Mouse (Mus musculus): ENCODE measurements around the gene Rtn4rl2. TPM values are rescaled to one million over a fixed set of nuclear protein-coding genes. Genes with fewer than 3 reads are reported as not detected.
"Not testable (repeated sequence)": the region's sequence is repeated elsewhere in the genome, so short reads cannot be mapped to it uniquely, and the experiment has no call there.

Gene Rtn4rl2
- total RNA-seq (2021): 1 to 10 TPM; 1.8 to 4.0 TPM

DNA sequence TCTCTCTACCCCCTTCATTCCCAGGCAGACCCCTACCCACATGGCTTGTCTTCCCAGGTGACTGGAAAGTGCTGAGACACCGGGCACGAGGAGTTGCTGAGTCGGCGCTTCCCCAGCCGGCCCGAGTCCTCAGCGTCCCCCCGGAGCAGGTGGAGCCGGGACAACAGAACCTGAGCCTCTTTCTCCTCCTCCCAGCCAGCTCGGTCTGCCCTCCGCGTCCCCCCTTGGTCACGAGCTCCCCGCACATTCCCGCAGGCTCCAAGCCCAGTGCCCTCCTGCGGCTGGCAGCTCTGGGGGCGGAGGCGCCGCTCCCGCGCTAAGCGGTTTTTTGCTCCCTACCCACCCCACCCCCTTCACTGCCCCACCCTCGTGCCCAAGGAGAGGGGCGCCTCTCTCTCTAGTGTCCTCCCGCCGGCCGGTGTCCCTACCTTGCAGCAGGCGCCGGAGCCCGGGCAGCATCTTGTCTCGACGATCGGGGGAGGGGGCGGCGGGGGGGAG is at the start of gene Rtn4rl2:
TSS of gene Rtn4rl2 (minus strand) at position 477 of the 498 bp plus-strand sequence.
- DNase-seq (ENCODE audit: low spot score): no peak
- intact Hi-C loops (cut with DNase I): loop anchor here (2.0 to 5.0 kb wide), 3 partner anchors 15 to 121 kb away; no protein-coding TSS in a partner anchor

DNA sequence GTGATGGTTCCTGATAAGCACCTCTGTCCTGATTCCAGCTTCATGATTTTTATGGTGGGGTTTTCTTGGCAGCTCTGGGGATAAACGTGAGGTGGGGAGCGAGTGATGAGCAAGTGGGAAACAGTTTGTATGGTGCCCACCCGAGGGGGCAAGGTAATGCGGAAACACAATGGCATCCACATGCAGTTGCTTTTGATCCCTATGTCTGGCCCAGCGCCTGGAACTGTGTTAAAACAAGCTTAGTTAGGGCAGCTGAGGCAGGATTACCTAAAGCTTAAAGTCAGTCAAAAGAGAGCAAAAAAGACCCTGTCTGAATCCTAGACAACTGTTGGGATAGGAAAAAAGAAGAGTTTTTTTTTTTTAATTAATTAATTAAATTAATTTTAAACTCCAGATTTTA is 48.6 kb upstream of the Rtn4rl2 start:
- no peak for DNase-seq (ENCODE audit: low spot score)
- intact Hi-C loops (cut with DNase I): loop anchor here (5.0 kb wide), 1 partner anchor 43 kb away; no protein-coding TSS in a partner anchor

DNA sequence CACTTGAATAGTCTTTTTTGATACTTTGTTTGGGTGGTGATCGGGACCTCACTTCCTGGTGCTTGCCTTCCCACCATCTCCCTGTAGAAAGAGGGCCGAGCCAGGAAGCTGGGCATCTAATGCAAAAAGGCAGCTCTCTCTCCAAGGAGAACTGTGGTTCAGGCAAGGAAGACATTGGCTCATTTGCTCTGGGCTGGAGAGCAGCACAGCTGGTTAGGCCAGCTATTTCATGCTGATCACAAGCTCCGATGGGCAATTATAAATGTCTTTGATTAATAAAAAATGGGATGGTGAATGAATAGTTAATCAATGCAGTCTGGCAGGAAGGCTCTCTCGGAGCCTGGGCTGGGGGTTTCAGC is 48.1 kb upstream of the Rtn4rl2 start:
- intact Hi-C loops (cut with DNase I): loop anchor here (5.0 kb wide), 1 partner anchor 42 kb away; no protein-coding TSS in a partner anchor
- DNase-seq (ENCODE audit: low spot score): no peak

DNA sequence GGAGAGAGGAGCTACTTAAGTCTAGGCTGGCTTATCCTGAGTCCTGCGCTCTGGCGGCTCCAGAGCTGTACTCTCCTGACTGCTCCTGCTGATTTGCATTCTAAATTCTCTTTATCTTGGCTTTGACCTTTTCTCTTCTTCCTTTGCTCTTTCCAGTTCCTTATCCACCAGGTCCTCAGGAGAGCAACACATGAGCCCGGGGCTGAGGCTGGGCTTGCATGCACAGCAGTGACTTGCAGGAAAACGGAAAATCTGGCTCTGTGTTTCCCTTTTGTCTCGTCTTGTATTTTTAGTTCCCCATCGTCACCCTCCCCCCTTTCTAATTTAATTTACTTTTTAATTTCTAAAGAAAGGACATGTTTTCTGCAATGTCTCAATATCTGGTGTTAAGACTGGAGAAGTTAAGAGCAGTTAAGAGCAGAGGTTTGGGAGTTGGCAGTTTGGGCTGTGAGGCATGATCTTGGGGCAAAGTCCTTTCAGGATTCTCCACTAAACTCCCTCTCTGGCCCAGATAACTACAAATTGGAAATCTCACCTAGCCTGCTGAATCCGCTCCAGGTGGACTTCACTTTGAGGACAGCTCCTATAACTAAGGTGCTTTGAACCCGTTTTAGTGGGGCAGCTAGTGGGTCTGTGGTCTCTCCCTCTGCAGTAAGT is 47.6 kb upstream of the Rtn4rl2 start:
- no peak for DNase-seq (ENCODE audit: low spot score)

DNA sequence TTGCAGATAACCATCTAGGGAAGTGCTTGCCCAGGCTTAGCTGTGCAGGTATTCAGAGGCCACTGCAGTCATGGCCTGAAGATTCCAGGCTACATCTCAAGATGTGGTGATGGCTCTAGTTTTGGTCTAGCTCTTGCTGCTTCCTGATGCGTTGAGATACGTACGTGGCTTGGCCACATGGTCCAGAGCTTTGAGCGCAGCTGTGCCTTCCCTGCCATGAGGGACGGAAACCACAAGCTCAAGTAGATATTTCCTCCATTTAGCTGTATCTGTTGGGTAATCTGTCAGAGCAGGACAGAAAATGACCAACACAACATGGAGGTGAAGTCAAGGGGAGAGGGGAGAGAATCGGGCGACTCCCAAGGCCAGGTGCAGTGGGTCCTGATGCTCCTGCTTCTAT is 43.7 kb upstream of the Rtn4rl2 start:
- DNase-seq (ENCODE audit: low spot score): no peak
- intact Hi-C loops (cut with DNase I): no loop called here

More for the DNA sequence above, 47.6 kb upstream of the Rtn4rl2 start:
- intact Hi-C loops (cut with DNase I): no loop called here

DNA sequence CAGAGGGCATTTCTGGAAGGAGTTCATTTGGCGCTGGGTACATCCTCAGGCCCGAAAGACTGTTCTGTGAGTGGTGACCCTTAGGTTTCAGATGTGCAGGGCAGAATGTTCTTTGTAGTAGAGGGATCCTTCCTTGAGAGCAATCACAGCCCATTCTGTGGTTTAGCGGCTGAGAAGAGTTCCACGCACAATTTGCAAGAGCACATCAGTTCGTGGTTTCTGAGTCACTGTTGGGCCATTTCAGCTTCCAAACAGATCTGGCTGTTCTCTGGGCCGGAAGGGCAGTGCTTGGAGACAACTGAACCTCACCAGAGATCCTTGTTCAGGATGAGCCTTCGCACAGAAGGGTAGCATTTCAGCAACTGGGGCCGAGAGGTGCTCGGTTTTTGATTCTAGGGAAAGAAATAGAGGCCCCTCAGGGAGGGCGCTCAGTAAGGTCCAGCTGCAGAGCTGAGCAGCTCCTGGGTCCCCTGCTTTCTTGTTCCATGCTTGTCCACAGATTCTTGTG is 33.1 kb upstream of the Rtn4rl2 start:
- intact Hi-C loops (cut with DNase I): no loop called here
- no peak for DNase-seq (ENCODE audit: low spot score)

DNA sequence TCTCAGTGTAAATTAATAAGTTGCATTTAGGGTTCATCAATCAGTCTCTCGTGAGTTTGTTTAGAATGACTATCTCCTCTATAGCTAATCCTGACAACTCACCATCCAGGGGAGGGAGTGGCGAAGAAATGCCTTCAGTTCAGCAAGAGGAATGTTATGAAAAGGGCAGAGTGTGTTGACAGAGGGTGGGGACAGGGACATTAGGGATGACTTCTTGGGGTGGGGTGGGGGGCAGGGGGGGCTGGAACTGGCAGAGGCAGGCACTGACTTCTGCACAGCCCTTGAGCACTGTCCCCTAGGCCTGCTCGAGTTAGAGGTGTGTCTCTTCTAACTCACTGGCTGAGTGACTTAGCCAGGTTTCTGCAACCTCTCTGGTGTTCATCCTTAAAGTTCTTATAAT is 31.7 kb upstream of the Rtn4rl2 start:
- no peak for DNase-seq (ENCODE audit: low spot score)
- intact Hi-C loops (cut with DNase I): no loop called here

DNA sequence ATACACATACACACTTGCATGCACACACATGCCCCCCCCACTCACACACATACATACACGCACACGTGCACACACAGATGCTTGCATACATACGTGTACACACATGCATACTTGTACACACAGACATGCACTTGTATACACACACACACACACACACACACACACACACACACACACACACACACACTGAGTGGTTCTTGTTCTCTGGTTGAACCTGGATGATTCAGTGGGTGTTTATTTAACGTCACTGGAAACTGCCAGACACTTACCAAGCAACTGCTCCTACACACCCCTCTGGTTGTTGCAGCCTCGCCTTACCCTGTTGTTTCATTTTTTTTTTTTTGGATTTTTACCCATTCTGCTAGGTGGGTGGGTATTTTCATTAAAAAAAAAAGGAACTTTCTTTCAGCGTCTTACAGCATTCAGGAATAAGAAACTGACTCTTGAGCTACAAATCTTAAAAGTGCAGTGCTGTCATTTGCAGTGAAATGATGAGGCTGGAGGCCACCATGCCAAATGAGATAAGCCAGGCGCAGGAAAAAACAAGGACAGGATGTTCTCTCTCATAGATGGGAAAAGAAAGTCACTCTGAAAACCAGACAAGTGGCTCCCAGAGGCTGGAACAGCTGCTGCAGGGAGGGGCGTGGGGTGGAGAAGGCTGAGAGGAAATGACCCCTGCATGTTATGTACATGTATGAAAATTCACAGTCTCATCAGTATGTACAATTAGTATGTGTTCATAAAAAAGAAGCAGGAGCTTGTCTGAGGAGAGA is 30.2 kb upstream of the Rtn4rl2 start:
- intact Hi-C loops (cut with DNase I): loop anchor here (1.0 kb wide), 1 partner anchor 44 kb away; no protein-coding TSS in a partner anchor
- DNase-seq (ENCODE audit: low spot score): peak; percentile 84

DNA sequence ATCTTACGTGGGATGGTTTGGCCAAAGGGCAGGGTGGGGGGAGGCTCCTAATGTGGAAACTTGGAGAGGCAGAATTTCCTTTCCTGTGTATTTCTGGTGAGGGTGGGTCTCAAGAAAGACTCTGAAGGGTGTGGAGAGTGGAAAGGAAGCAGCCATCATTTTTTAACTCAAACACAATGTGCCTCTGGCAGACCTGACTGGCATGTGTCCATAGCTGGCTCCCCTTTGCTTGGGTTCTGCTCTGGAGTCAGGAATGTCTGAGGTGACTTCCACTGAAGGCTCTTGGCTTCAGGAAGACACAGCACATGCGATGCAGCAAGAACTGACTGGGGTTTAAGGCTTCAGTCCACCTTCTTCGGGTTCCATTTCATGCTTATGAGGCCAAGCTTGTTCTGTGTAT is 28.8 kb upstream of the Rtn4rl2 start:
- intact Hi-C loops (cut with DNase I): loop anchor here (2.0 kb wide), 2 partner anchors 23 to 25 kb away; no protein-coding TSS in a partner anchor
- peak; percentile 73 for DNase-seq (ENCODE audit: low spot score)

DNA sequence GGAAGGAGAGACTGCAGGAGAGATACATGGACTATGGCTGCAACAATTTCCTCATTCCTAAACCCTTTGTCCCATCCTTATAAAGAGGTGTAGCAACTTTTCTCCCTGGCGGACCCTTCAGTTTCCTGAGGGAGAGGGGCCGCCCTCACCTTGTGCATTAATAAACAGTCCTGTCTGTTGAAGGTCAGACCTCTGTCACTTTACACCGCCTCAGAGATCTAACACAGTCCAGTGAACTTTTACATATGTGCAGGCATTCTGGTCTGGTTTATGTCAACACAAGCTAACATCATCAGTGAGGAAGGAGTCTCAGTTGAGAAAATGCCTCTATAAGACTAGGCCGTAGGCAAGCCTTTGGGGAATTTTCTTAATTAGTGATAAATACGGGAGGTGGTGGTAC is 27.4 kb upstream of the Rtn4rl2 start:
- intact Hi-C loops (cut with DNase I): loop anchor here (2.0 kb wide), 2 partner anchors 23 to 25 kb away; no protein-coding TSS in a partner anchor

DNA sequence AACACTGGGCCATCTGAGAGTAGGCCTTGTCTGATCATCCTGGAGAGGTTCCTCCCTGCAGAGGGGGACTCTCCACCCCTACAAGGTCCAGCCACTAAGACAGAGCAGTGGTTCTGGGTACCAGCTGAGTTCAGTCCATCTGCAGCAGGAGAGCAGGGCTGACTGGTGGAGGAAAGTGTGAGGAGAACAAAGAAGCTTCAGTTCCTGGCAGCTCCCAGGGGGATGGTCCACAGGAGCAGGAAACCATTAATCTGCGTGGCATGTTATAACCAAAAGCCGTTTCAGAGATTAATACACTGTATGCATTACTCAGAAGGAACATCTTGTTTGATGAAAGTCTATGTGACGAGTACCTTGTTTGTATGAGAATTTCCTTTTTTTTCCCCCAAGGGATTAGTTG is 26.2 kb upstream of the Rtn4rl2 start:
- intact Hi-C loops (cut with DNase I): no loop called here
- no peak for DNase-seq (ENCODE audit: low spot score)

More for the DNA sequence above, 27.4 kb upstream of the Rtn4rl2 start:
- no peak for DNase-seq (ENCODE audit: low spot score)

DNA sequence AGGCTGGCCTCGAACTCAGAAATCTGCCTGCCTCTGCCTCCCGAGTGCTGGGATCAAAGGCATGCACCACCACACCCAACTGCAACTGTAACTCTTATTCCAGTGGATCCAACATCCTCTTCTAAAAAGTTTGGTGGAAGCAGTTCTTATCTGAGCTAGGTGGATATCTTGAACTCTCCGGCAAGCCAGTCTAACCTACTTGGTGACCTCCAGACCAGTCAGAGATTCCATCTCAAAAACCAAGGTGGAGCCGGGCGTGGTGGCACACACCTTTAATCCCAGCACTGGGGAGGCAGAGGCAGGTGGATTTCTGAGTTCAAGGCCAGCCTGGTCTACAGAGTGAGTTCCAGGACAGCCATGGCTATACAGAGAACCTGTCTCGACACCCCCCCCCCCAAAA is 10.2 kb upstream of the Rtn4rl2 start:
- DNase-seq (ENCODE audit: low spot score); intact Hi-C loops (cut with DNase I): not testable (repeated sequence)

DNA sequence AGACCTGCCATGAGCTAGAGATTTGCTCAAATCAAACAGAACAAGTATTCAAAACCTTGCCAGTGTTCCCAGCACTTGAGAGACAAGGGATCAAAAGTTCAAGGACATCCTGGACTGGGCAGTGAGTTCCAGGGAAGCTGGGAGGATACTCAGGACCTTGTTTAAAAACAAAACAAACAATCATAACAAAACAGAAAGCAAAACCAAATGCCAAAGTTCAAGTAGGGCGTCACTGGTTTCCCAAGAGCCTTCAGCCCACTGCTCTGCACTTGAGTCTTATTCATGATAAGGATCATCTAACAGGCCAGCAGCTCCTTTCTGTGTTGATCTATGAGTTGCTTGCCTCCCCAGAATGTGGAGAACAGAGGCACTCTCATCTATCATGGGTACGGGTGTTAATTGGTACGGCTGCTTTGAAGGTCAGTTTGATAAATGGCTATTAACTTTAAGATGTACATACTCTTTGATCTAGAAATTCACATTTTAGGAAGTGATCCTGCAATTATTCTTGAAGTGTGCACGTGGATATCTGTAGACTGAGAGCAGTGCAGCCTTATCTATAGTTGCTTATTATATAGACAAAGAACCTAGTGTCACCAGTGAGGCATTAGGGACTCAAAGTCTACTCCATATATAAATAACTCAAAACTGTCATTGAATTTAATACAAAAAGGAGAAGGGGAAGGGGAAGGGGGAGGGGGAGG is 9.1 kb upstream of the Rtn4rl2 start:
- intact Hi-C loops (cut with DNase I): no loop called here
- DNase-seq (ENCODE audit: low spot score): no peak

DNA sequence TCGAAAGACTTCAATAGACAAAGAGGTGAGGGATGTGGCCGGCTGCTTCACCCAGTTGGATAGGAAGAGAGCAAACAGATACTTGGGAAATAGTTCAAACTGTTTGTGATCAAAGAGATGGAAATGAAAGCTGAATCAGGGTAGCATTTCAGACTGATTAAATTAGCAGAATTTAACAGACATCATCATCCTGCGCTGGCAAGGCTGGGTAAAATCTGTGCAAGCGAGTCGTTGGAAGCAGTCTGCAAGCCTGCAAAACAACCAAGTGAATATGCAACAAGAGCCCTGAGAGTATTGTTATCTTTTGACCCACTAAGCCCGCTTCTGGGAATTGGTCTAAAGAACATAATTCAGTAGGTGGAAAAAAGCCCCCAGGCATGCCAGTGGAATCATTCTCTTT is 6.8 kb upstream of the Rtn4rl2 start:
- intact Hi-C loops (cut with DNase I): loop anchor here (5.0 kb wide), 1 partner anchor 44 kb away; the partner anchor contains the start of gene Slc43a3
- DNase-seq (ENCODE audit: low spot score): no peak

DNA sequence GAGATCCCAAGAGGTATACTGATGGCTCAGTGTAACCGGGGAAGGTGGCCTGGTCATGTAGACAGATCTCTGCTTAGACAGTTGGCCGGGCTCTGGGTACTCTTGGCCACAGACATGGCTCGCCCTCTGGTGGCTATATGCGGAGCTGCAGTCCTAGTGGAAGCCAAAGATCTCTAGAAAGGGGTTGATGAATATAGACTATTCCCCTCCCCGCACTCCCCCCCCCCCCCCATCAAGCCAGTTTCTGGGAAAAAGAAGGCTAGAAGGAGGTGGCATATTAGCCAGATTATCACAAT is 3.5 kb upstream of the Rtn4rl2 start:
- peak; percentile 68 for DNase-seq (ENCODE audit: low spot score)
- intact Hi-C loops (cut with DNase I): loop anchor here (2.0 to 5.0 kb wide), 3 partner anchors 25 to 59 kb away; partner anchors contain the start of gene Slc43a3

DNA sequence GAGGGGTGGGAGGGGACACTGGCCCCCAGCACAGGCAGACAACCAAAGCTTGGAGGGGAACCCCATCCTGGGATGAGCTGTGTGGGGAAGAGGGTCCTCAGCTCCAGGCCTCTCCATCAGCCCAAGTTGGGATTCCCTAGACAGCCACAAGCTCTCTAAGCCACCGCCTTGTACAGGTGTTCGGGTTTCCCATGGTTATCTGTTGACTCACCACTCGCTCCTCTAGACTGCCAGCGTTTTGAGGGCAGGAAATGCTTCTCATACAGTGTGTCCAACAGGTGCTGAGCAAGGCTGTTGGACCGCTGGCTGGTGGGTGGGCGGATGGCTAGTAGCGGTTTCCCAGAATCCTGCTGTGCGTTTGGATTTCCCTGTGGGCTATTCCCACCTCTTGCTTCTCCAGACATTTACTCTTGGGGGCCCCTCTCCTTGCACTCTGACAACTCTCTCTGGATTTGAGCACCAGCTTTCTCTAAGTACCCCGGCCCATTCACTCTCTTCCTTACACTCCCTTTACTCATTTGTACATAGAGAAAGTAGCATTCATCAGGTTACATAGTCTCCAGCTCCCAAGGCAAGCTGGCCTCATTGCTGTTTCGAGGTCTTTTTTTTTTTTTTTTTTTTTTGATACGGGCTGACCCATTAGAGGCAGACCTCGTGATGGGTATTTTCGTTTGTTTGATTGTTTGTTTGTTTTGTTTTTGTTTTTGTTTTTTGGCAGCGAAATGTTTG is 3.0 kb upstream of the Rtn4rl2 start:
- no peak for DNase-seq (ENCODE audit: low spot score)
- intact Hi-C loops (cut with DNase I): loop anchor here (2.0 to 5.0 kb wide), 5 partner anchors 25 to 118 kb away; partner anchors contain the start of gene Slc43a3

DNA sequence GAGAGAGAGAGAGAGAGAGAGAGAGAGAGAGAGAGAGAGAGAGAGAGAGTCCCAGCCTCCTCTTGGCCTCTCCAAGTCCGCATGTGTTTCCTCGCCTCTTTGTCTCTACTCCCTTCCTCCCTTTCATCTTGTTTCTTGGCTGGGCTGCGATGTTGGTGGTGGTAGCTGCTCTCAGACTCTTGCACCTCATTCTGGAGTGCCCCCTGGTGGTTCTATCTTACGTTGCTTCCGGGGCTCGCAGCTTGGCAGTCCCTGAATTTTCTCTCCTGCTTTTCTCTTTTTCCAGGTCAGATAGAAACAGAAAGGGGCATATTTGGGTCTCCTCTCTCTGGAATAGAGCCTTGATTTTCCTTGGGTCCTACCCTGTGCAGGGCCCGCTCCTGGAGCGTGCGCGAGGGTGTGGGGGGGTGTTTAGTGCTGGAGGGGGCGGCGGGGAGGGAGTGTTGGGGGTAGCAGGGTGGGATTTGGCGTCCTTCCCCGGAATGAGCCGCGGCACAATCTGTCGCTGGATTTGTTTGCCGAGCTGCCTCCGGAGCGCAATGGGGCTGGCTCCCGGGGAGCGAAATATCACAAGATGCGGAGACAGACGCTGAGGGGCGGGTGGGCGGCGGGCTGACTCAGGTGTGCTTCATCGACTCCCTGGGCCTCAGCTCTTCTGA is 2.3 kb upstream of the Rtn4rl2 start:
- intact Hi-C loops (cut with DNase I): loop anchor here (5.0 kb wide), 2 partner anchors 69 to 119 kb away; no protein-coding TSS in a partner anchor
- peak; percentile 49 for DNase-seq (ENCODE audit: low spot score)

DNA sequence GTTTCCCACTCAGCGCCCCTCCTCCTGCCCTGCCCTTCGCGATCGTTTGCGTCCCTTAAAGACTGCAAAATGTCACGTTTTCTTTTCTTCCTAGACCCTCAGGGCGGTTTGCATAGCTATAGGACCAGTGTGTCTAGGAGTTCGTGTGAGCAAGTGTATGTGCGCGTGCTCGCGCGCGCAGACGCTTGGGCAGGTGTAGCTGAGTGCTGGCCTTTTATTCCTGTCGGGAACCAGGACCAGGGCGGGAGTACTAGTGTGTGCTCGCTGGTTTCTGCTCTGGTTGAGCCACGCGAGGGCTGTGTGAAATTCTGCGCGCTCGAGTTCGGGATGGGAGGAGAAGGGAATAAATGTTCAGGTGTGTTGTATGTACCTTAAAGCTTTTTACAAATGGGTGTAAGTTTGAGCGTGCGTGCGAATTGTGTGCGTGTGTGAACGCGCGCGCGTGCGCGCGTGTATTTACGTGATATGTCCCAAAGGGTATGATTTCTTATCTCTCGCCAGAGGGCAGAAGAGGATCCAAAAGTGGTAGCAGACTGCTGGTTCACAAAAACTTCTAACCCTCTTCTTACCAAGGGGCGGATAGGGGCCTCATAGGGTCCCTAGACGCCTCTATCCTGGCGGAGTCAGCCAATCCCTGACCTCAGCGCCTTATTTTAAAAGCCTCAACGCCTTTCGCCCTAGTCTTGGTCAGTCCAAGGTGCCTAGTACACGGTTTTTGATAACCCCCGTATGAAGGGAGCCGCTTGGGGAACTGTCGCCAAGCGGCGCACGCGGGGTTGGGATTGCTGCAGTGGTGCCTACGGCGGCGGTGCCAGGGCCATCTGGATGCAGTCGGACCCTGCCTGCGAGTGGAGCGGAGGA is 1.1 kb upstream of the Rtn4rl2 start:
- DNase-seq (ENCODE audit: low spot score): no peak
- intact Hi-C loops (cut with DNase I): loop anchor here (2.0 to 5.0 kb wide), 3 partner anchors 17 to 120 kb away; no protein-coding TSS in a partner anchor
